Mouse (Mus musculus) liver, embryonic 12.5 days (tissue): ENCODE data around the gene Bap1. TPM values are rescaled to one million over a fixed set of nuclear protein-coding genes. Genes with fewer than 3 reads are reported as not detected.
A peak's percentile ranks its signal among the peaks of the same experiment; 100 is the strongest.

Source experiments
- ATAC-seq: fragments of 200-750 bp; cut with Nextera tagmentation; 2 replicates; pipeline ENCODE4 v1.8.0; 2017; ENCODE audit warnings: moderate number of reproducible peaks, mild to moderate bottlenecking, moderate library complexity
- H3K27ac ChIP-seq: fragments of 300-500 bp; sonication (generic); 2 replicates; pipeline ENCODE4 v1.5.1; 2016; ENCODE audit warnings: mild to moderate bottlenecking
- H3K27me3 ChIP-seq: fragments of 300-500 bp; sonication (generic); replicated peaks from 2 replicates; pipeline ENCODE4 v1.6.1; 2016; ENCODE audit warnings: mild to moderate bottlenecking, moderate library complexity
- H3K36me3 ChIP-seq: fragments of 300-500 bp; sonication (generic); 2 replicates; pipeline ENCODE4 v1.6.1; 2016; ENCODE audit warnings: mild to moderate bottlenecking, moderate library complexity
- H3K4me1 ChIP-seq: fragments of 300-500 bp; sonication (generic); 2 replicates; pipeline ENCODE4 v1.6.1; 2016
- H3K4me2 ChIP-seq: fragments of 300-500 bp; sonication (generic); 2 replicates; pipeline ENCODE4 v1.6.1; 2016; ENCODE audit warnings: mild to moderate bottlenecking, moderate library complexity
- H3K4me3 ChIP-seq: fragments of 300-500 bp; sonication (generic); 2 replicates; pipeline ENCODE4 v1.5.1; 2016; ENCODE audit warnings: mild to moderate bottlenecking, moderate library complexity
- H3K9ac ChIP-seq: fragments of 300-500 bp; sonication (generic); 2 replicates; pipeline ENCODE4 v1.6.1; 2016; ENCODE audit warnings: mild to moderate bottlenecking, moderate library complexity
- H3K9me3 ChIP-seq: fragments of 300-500 bp; sonication (generic); replicated peaks from 2 replicates; pipeline ENCODE4 v1.6.1; 2016; ENCODE audit warnings: mild to moderate bottlenecking, moderate library complexity
- WGBS: fragments of 180-500 bp; shearing (Covaris S2); methylation state at CpG from one replicate; pipeline ENCODE4 v1.1.7; 2016; ENCODE audit not compliant: insufficient replicate concordance; 5-methylcytosine and 5-hydroxymethylcytosine counted together
- polyA plus RNA-seq: library from polyadenylated mRNA; unstranded; fragments of >200 nt; fragmentation: Nextera tagmentation; extraction: Ambion mirVana; gene quantifications from 2 replicates; pipeline ENCODE4 v1.2.1, GENCODE M21; 2016

The Bap1 gene
- polyA plus RNA-seq, 1 experiment from 2014 or later: 54.4 TPM

GRCm38 (mm10) chr14:31267649-31268048, 16.4 kb downstream of the Bap1 start:
- H3K9ac ChIP-seq: no peak overlapping the region
- H3K4me1 ChIP-seq: peaks cover 15% of the 10 kb centered on the region
- peaks cover 2% of the 10 kb centered on the region; the same call in 1 of the 2 replicates for H3K36me3 ChIP-seq
- H3K9me3 ChIP-seq: no peaks in the 10 kb centered on the region
- 78% methylated on average over 11 of the region's 11 CpGs for WGBS
- H3K27me3 ChIP-seq: peaks cover 37% of the 10 kb centered on the region
- H3K27ac ChIP-seq: no peak overlapping the region
- no peak for ATAC-seq
- no peak overlapping the region for H3K4me2 ChIP-seq
- no peak overlapping the region for H3K4me3 ChIP-seq

- H3K27me3 ChIP-seq: peaks cover 37% of the 10 kb centered on the region
- H3K36me3 ChIP-seq: no peaks in the 10 kb centered on the region
- ATAC-seq: no peak
- H3K9me3 ChIP-seq: no peaks in the 10 kb centered on the region
- H3K4me2 ChIP-seq: no peak overlapping the region
- H3K9ac ChIP-seq: no peak overlapping the region
- H3K27ac ChIP-seq: no peak overlapping the region
- H3K4me3 ChIP-seq: no peak overlapping the region
- peaks cover 15% of the 10 kb centered on the region for H3K4me1 ChIP-seq
- 60% methylated on average over 9 of the region's 9 CpGs for WGBS
Measured at GRCm38 (mm10) chr14:31268301-31269001, 17.2 kb downstream of the Bap1 start.

- WGBS: 16% methylated on average over 28 of the region's 28 CpGs
- H3K4me1 ChIP-seq: peaks cover 15% of the 10 kb centered on the region
- H3K9ac ChIP-seq: peak overlapping the region; percentile 48
- no peaks in the 10 kb centered on the region for H3K36me3 ChIP-seq
- peak overlapping the region; percentile 34; the same call in 1 of the 2 replicates for H3K4me3 ChIP-seq
- no peak overlapping the region for H3K27ac ChIP-seq
- peaks cover 37% of the 10 kb centered on the region for H3K27me3 ChIP-seq
- peak overlapping the region; percentile 69 for H3K4me2 ChIP-seq
- peak; percentile 61 for ATAC-seq
- no peaks in the 10 kb centered on the region for H3K9me3 ChIP-seq
Measured at GRCm38 (mm10) chr14:31269456-31270100, 18.3 kb downstream of the Bap1 start.

- Histone ChIP-seq H3K4me2 (no peak overlapping the region), H3K9ac (no peak overlapping the region), H3K36me3 (no peaks in the 10 kb centered on the region), H3K27ac (no peak overlapping the region), H3K4me3 (no peak overlapping the region), H3K9me3 (no peaks in the 10 kb centered on the region), H3K27me3 (peaks cover 40% of the 10 kb centered on the region), H3K4me1 (peaks cover 15% of the 10 kb centered on the region)
- no peak for ATAC-seq
- whole genome bisulfite sequencing: 78% methylated on average over 6 of the region's 6 CpGs
Measured at GRCm38 (mm10) chr14:31271121-31271520, 19.9 kb downstream of the Bap1 start.

DNA sequence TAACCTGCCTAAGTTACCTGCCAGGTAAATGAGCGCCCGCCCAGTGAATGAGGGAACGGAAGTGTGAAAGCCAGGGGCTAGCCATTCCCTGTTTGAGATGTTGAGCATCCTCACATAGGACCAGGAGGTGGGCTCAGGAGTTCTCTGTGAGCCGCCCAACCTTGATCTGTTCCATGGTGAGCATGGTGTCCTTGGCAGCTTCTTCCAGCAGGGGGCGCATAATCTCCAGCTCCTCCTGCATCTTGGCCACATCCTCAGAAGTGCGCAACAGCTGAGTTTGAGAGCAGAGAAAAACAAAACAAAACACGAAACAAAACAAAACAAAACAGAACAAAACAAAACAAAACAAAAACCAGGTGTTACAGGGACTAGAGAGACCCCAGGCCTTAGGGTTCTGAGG, 20.9 kb downstream of the Bap1 start:
- no peak for ATAC-seq
- Histone ChIP-seq H3K9ac (no peak overlapping the region), H3K27me3 (peaks cover 40% of the 10 kb centered on the region), H3K4me2 (no peak overlapping the region), H3K9me3 (no peaks in the 10 kb centered on the region), H3K4me3 (no peak overlapping the region), H3K36me3 (no peaks in the 10 kb centered on the region), H3K4me1 (peaks cover 15% of the 10 kb centered on the region), H3K27ac (no peak overlapping the region)
- WGBS: 18% methylated on average over 7 of the region's 7 CpGs

DNA sequence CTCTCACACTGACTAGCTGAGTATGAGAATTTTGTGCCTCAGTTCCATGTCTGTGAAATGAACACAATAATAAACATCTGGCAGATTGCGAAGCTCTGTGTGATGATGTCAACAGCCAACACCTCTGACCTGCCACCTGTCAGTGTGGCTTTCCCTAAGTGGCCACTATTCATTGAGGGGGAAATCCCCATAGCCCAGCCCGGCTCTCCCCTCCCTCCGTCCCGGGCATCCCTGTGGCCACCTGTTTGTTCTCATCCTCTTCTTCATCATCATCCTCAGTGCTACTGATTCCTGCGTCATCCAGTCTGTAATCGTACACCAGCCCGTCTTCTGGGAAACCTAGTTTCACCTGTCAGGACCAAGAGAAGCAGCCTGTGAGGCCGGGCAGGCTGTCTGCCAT, 34.5 kb downstream of the Bap1 start:
- peaks cover 36% of the 10 kb centered on the region for H3K27me3 ChIP-seq
- no peak overlapping the region for H3K4me2 ChIP-seq
- H3K9me3 ChIP-seq: no peaks in the 10 kb centered on the region
- no peak for ATAC-seq
- H3K4me1 ChIP-seq: no peaks in the 10 kb centered on the region
- 74% methylated on average over 8 of the region's 8 CpGs for WGBS
- H3K36me3 ChIP-seq: no peaks in the 10 kb centered on the region
- H3K4me3 ChIP-seq: no peak overlapping the region
- no peak overlapping the region for H3K9ac ChIP-seq
- H3K27ac ChIP-seq: no peak overlapping the region

Other genes starting within 250 kb of the Bap1 start
- gene Spcs1, start 249.8 kb upstream of the Bap1 start, polyA plus RNA-seq: 296 and 308 TPM in 2 replicates
- 94.9 and 95.8 TPM in 2 replicates for gene Pbrm1, start 232.3 kb upstream of the Bap1 start, polyA plus RNA-seq
- 156 and 166 TPM in 2 replicates for gene Gnl3, start 232.3 kb upstream of the Bap1 start, polyA plus RNA-seq
- 95.4 and 103 TPM in 2 replicates for gene Smim4, start 122.5 kb upstream of the Bap1 start, polyA plus RNA-seq
- gene Nt5dc2, start 120.4 kb upstream of the Bap1 start, polyA plus RNA-seq: 298 and 306 TPM in 2 replicates
- gene Stab1, start 82.8 kb upstream of the Bap1 start, polyA plus RNA-seq: 27.4 and 28.0 TPM in 2 replicates
- 10.8 and 11.5 TPM in 2 replicates for gene Tnnc1, start 43.1 kb upstream of the Bap1 start, polyA plus RNA-seq
- 145 and 151 TPM in 2 replicates for gene Nisch, start 34.5 kb upstream of the Bap1 start, polyA plus RNA-seq
- 0.04 and 0.18 TPM in 2 replicates for gene Sema3g, start 33.6 kb upstream of the Bap1 start, polyA plus RNA-seq
- 9.9 and 10.0 TPM in 2 replicates for gene Phf7, start 133 bp upstream of the Bap1 start, polyA plus RNA-seq
- 0.48 and 0.57 TPM in 2 replicates for gene Dnah1, start 72.4 kb downstream of the Bap1 start, polyA plus RNA-seq
- 24.1 and 24.5 TPM in 2 replicates for gene Capn7, start 85.2 kb downstream of the Bap1 start, polyA plus RNA-seq
- 13.8 and 15.1 TPM in 2 replicates for gene Sh3bp5, start 184.6 kb downstream of the Bap1 start, polyA plus RNA-seq
- 41.4 and 44.2 TPM in 2 replicates for gene Eaf1, start 242.9 kb downstream of the Bap1 start, polyA plus RNA-seq
- gene Mettl6, start 243.6 kb downstream of the Bap1 start, polyA plus RNA-seq: 43.7 and 46.9 TPM in 2 replicates